Mouse (Mus musculus) heart, embryonic 12.5 days (tissue): ENCODE data around the gene Arrdc5. TPM values are rescaled to one million over a fixed set of nuclear protein-coding genes. Genes with fewer than 3 reads are reported as not detected.
A peak's percentile ranks its signal among the peaks of the same experiment; 100 is the strongest.

ENCODE experiments used
- ATAC-seq: fragments of 200-750 bp; cut with Nextera tagmentation; 2 replicates; pipeline ENCODE4 v1.8.0; 2017; ENCODE audit warnings: moderate TSS enrichment, moderate library complexity; ENCODE audit not compliant: insufficient number of reproducible peaks, low FRiP score
- H3K27ac ChIP-seq: fragments of 300-500 bp; sonication (generic); 2 replicates; pipeline ENCODE4 v1.5.1; 2016; ENCODE audit warnings: mild to moderate bottlenecking, moderate library complexity; ENCODE audit not compliant: poor library complexity, severe bottlenecking
- H3K27me3 ChIP-seq: fragments of 300-500 bp; sonication (generic); replicated peaks from 2 replicates; pipeline ENCODE4 v1.6.1; 2016; ENCODE audit warnings: mild to moderate bottlenecking, moderate library complexity
- H3K36me3 ChIP-seq: fragments of 300-500 bp; sonication (generic); 2 replicates; pipeline ENCODE4 v1.6.1; 2016; ENCODE audit warnings: mild to moderate bottlenecking, moderate library complexity
- H3K4me1 ChIP-seq: fragments of 300-500 bp; sonication (generic); replicated peaks from 2 replicates; pipeline ENCODE4 v1.6.1; 2016; ENCODE audit warnings: mild to moderate bottlenecking
- H3K4me2 ChIP-seq: fragments of 300-500 bp; sonication (generic); 2 replicates; pipeline ENCODE4 v1.6.1; 2016; ENCODE audit warnings: mild to moderate bottlenecking, moderate library complexity
- H3K4me3 ChIP-seq: fragments of 300-500 bp; sonication (generic); 2 replicates; pipeline ENCODE4 v1.5.1; 2016; ENCODE audit warnings: mild to moderate bottlenecking
- H3K9ac ChIP-seq: fragments of 300-500 bp; sonication (generic); 2 replicates; pipeline ENCODE4 v1.6.1; 2016; ENCODE audit warnings: mild to moderate bottlenecking, moderate library complexity
- H3K9me3 ChIP-seq: fragments of 300-500 bp; sonication (generic); replicated peaks from 2 replicates; pipeline ENCODE4 v1.6.1; 2016; ENCODE audit warnings: mild to moderate bottlenecking, moderate library complexity
- WGBS: fragments of 180-500 bp; shearing (Covaris S2); methylation state at CpG from one replicate; pipeline ENCODE4 v1.1.7; 2016; 5-methylcytosine and 5-hydroxymethylcytosine counted together
- polyA plus RNA-seq: library from polyadenylated mRNA; unstranded; fragments of >200 nt; fragmentation: Nextera tagmentation; extraction: Ambion mirVana; gene quantifications from 2 replicates; pipeline ENCODE4 v1.2.1, GENCODE M21; 2016

The Arrdc5 gene
- not detected in 2 replicates for polyA plus RNA-seq

GRCm38 (mm10) chr17:56300186-56300585, at the start of gene Arrdc5:
Arrdc5 (minus strand) TSS chr17:56300286.
- Histone ChIP-seq H3K4me2 (no peak within 1 kb of the TSS), H3K27ac (no peak within 1 kb of the TSS), H3K36me3 (peaks cover under 1% of the 10 kb centered on the region; the same call in 1 of the 2 replicates), H3K4me3 (no peak within 1 kb of the TSS), H3K9me3 (no peaks in the 10 kb centered on the region), H3K27me3 (no peaks in the 10 kb centered on the region), H3K9ac (no peak within 1 kb of the TSS), H3K4me1 (peaks cover 17% of the 10 kb centered on the region)
- no peak for ATAC-seq
- 80% methylated on average over 9 of the region's 9 CpGs for WGBS

- H3K4me2 ChIP-seq = no peak overlapping the region
- ATAC-seq = no peak
- no peak overlapping the region for H3K4me3 ChIP-seq
- H3K36me3 ChIP-seq = peaks cover 30% of the 10 kb centered on the region
- no peak overlapping the region for H3K27ac ChIP-seq
- no peak overlapping the region for H3K9ac ChIP-seq
- no peaks in the 10 kb centered on the region for H3K9me3 ChIP-seq
- H3K27me3 ChIP-seq = no peaks in the 10 kb centered on the region
- H3K4me1 ChIP-seq = peaks cover 43% of the 10 kb centered on the region
These were observed 48.5 kb upstream of the Arrdc5 start for GRCm38 (mm10) chr17:56348586-56348985.

- peaks cover 46% of the 10 kb centered on the region for H3K4me1 ChIP-seq
- 0 out of 2 replicates have a peak overlapping the region, but pooled peaks have one; percentile 2 for H3K9ac ChIP-seq
- H3K36me3 ChIP-seq = peaks cover 26% of the 10 kb centered on the region
- H3K27me3 ChIP-seq = no peaks in the 10 kb centered on the region
- ATAC-seq = no peak
- no peak overlapping the region for H3K27ac ChIP-seq
- 59% methylated on average over 4 of the region's 4 CpGs for WGBS
- H3K9me3 ChIP-seq = no peaks in the 10 kb centered on the region
- H3K4me3 ChIP-seq = no peak overlapping the region
- no peak overlapping the region for H3K4me2 ChIP-seq
These were observed 48.0 kb upstream of the Arrdc5 start for GRCm38 (mm10) chr17:56348128-56348527.

- Histone ChIP-seq H3K36me3 (peaks cover 9% of the 10 kb centered on the region; the same call in 1 of the 2 replicates), H3K9ac (no peak overlapping the region), H3K9me3 (no peaks in the 10 kb centered on the region), H3K27me3 (no peaks in the 10 kb centered on the region), H3K4me3 (no peak overlapping the region), H3K27ac (no peak overlapping the region), H3K4me1 (peaks cover 59% of the 10 kb centered on the region), H3K4me2 (no peak overlapping the region)
- ATAC-seq = no peak
- 78% methylated on average over 2 of the region's 2 CpGs for WGBS
These were observed 45.3 kb upstream of the Arrdc5 start for GRCm38 (mm10) chr17:56345364-56345763.

GRCm38 (mm10) chr17:56343466-56343865, 43.4 kb upstream of the Arrdc5 start:
- 77% methylated on average over 3 of the region's 3 CpGs for WGBS
- Histone ChIP-seq H3K4me1 (peaks cover 51% of the 10 kb centered on the region), H3K9ac (0 out of 2 replicates have a peak overlapping the region, but pooled peaks have one; percentile 7), H3K36me3 (0 out of 2 replicates have a peak, but pooled peaks cover 4% of the 10 kb centered on the region), H3K27me3 (no peaks in the 10 kb centered on the region), H3K4me3 (no peak overlapping the region), H3K4me2 (no peak overlapping the region), H3K27ac (no peak overlapping the region), H3K9me3 (no peaks in the 10 kb centered on the region)
- no peak for ATAC-seq

GRCm38 (mm10) chr17:56340717-56341116, 40.6 kb upstream of the Arrdc5 start:
- Histone ChIP-seq H3K4me2 (no peak overlapping the region), H3K27me3 (no peaks in the 10 kb centered on the region), H3K4me3 (no peak overlapping the region), H3K9me3 (no peaks in the 10 kb centered on the region), H3K36me3 (0 out of 2 replicates have a peak, but pooled peaks cover 4% of the 10 kb centered on the region), H3K9ac (0 out of 2 replicates have a peak overlapping the region, but pooled peaks have one; percentile 21), H3K27ac (0 out of 2 replicates have a peak overlapping the region, but pooled peaks have one; percentile 19), H3K4me1 (peaks cover 55% of the 10 kb centered on the region)
- ATAC-seq = no peak

GRCm38 (mm10) chr17:56338909-56339308, 38.8 kb upstream of the Arrdc5 start:
- Histone ChIP-seq H3K4me2 (no peak overlapping the region), H3K27ac (no peak overlapping the region), H3K4me3 (no peak overlapping the region), H3K9me3 (no peaks in the 10 kb centered on the region), H3K9ac (no peak overlapping the region), H3K36me3 (no peaks in the 10 kb centered on the region; the same call in 1 of the 2 replicates), H3K4me1 (peaks cover 66% of the 10 kb centered on the region), H3K27me3 (no peaks in the 10 kb centered on the region)
- WGBS = 60% methylated on average over 4 of the region's 4 CpGs
- no peak for ATAC-seq

GRCm38 (mm10) chr17:56337791-56338190, 37.7 kb upstream of the Arrdc5 start:
- H3K4me3 ChIP-seq = no peak overlapping the region
- H3K4me2 ChIP-seq = no peak overlapping the region
- WGBS = 70% methylated on average over 6 of the region's 6 CpGs
- no peaks in the 10 kb centered on the region; the same call in 1 of the 2 replicates for H3K36me3 ChIP-seq
- H3K9ac ChIP-seq = no peak overlapping the region
- no peaks in the 10 kb centered on the region for H3K9me3 ChIP-seq
- no peak for ATAC-seq
- H3K27ac ChIP-seq = 0 out of 2 replicates have a peak overlapping the region, but pooled peaks have one; percentile 23
- H3K27me3 ChIP-seq = no peaks in the 10 kb centered on the region
- H3K4me1 ChIP-seq = peaks cover 63% of the 10 kb centered on the region

- Histone ChIP-seq H3K9ac (0 out of 2 replicates have a peak overlapping the region, but pooled peaks have one; percentile 8), H3K4me3 (no peak overlapping the region), H3K27ac (no peak overlapping the region), H3K4me1 (peaks cover 63% of the 10 kb centered on the region), H3K4me2 (no peak overlapping the region), H3K36me3 (no peaks in the 10 kb centered on the region; the same call in 1 of the 2 replicates), H3K27me3 (no peaks in the 10 kb centered on the region), H3K9me3 (no peaks in the 10 kb centered on the region)
- WGBS = 35% methylated on average over 4 of the region's 4 CpGs
- ATAC-seq = no peak
These were observed 37.1 kb upstream of the Arrdc5 start for GRCm38 (mm10) chr17:56337190-56337589.

- no peak for ATAC-seq
- Histone ChIP-seq H3K4me1 (peaks cover 69% of the 10 kb centered on the region), H3K9me3 (no peaks in the 10 kb centered on the region), H3K27me3 (no peaks in the 10 kb centered on the region), H3K4me2 (no peak overlapping the region), H3K9ac (no peak overlapping the region), H3K27ac (no peak overlapping the region), H3K4me3 (no peak overlapping the region), H3K36me3 (no peaks in the 10 kb centered on the region; the same call in 1 of the 2 replicates)
- 46% methylated on average over 8 of the region's 8 CpGs for WGBS
These were observed 32.9 kb upstream of the Arrdc5 start for GRCm38 (mm10) chr17:56332987-56333386.

GRCm38 (mm10) chr17:56331256-56331655, 31.2 kb upstream of the Arrdc5 start:
- peaks cover 67% of the 10 kb centered on the region for H3K4me1 ChIP-seq
- H3K9me3 ChIP-seq = no peaks in the 10 kb centered on the region
- peak overlapping the region; percentile 19; the same call in 1 of the 2 replicates for H3K9ac ChIP-seq
- no peak overlapping the region for H3K4me2 ChIP-seq
- H3K36me3 ChIP-seq = no peaks in the 10 kb centered on the region; the same call in 1 of the 2 replicates
- no peak for ATAC-seq
- no peaks in the 10 kb centered on the region for H3K27me3 ChIP-seq
- no peak overlapping the region for H3K4me3 ChIP-seq
- no peak overlapping the region for H3K27ac ChIP-seq

- no peak overlapping the region for H3K27ac ChIP-seq
- H3K27me3 ChIP-seq = no peaks in the 10 kb centered on the region
- no peak overlapping the region for H3K9ac ChIP-seq
- H3K4me3 ChIP-seq = no peak overlapping the region
- H3K4me2 ChIP-seq = no peak overlapping the region
- H3K9me3 ChIP-seq = no peaks in the 10 kb centered on the region
- no peak for ATAC-seq
- peaks cover 59% of the 10 kb centered on the region for H3K4me1 ChIP-seq
- no peaks in the 10 kb centered on the region; the same call in 1 of the 2 replicates for H3K36me3 ChIP-seq
- 76% methylated on average over 3 of the region's 3 CpGs for WGBS
These were observed 30.3 kb upstream of the Arrdc5 start for GRCm38 (mm10) chr17:56330345-56330744.
